Mouse (Mus musculus) c-Kit-positive CD71-positive TER-119-negative erythroid progenitor cells, embryonic 14.5 days (primary cell): ENCODE data around the gene Gfra1.

Experiments
- DNase-seq: peaks from one replicate; pipeline ENCODE4 v3.0.0-alpha.2; 2013; ENCODE audit warnings: low read depth

Gene Gfra1

GRCm38 (mm10) chr19:58391796-58392195 is 63.9 kb downstream of the Gfra1 start:
- no peak for DNase-seq

GRCm38 (mm10) chr19:58389466-58389865 is 66.2 kb downstream of the Gfra1 start:
- DNase-seq, result no peak

GRCm38 (mm10) chr19:58388851-58389447 is 66.8 kb downstream of the Gfra1 start:
- no peak for DNase-seq

GRCm38 (mm10) chr19:58383273-58383672 is 72.4 kb downstream of the Gfra1 start:
- DNase-seq, result no peak

- no peak for DNase-seq
These were observed 73.2 kb downstream of the Gfra1 start for GRCm38 (mm10) chr19:58382535-58382934.

- no peak for DNase-seq
These were observed 77.7 kb downstream of the Gfra1 start for GRCm38 (mm10) chr19:58377969-58378368.

- no peak for DNase-seq
These were observed 79.0 kb downstream of the Gfra1 start for GRCm38 (mm10) chr19:58376675-58377102.

- no peak for DNase-seq
These were observed 81.1 kb downstream of the Gfra1 start for GRCm38 (mm10) chr19:58374648-58375047.

GRCm38 (mm10) chr19:58374155-58374554 is 81.6 kb downstream of the Gfra1 start:
- DNase-seq, result no peak

GRCm38 (mm10) chr19:58368513-58368912 is 87.2 kb downstream of the Gfra1 start:
- DNase-seq, result no peak

GRCm38 (mm10) chr19:58364688-58365087 is 91.0 kb downstream of the Gfra1 start:
- no peak for DNase-seq

- no peak for DNase-seq
These were observed 94.7 kb downstream of the Gfra1 start for GRCm38 (mm10) chr19:58360982-58361381.

- DNase-seq, result no peak
These were observed 97.6 kb downstream of the Gfra1 start for GRCm38 (mm10) chr19:58358063-58358462.

GRCm38 (mm10) chr19:58353953-58354352 is 101.8 kb downstream of the Gfra1 start:
- no peak for DNase-seq

GRCm38 (mm10) chr19:58353260-58353870 is 102.3 kb downstream of the Gfra1 start:
- DNase-seq, result no peak

GRCm38 (mm10) chr19:58349890-58350408 is 105.8 kb downstream of the Gfra1 start:
- DNase-seq, result no peak

- no peak for DNase-seq
These were observed 110.6 kb downstream of the Gfra1 start for GRCm38 (mm10) chr19:58345137-58345536.

- no peak for DNase-seq
These were observed 114.4 kb downstream of the Gfra1 start for GRCm38 (mm10) chr19:58341351-58341750.

- no peak for DNase-seq
These were observed 115.5 kb downstream of the Gfra1 start for GRCm38 (mm10) chr19:58340221-58340620.

GRCm38 (mm10) chr19:58336802-58337201 is 118.9 kb downstream of the Gfra1 start:
- DNase-seq, result no peak

- no peak for DNase-seq
These were observed 119.9 kb downstream of the Gfra1 start for GRCm38 (mm10) chr19:58335585-58336530.

- no peak for DNase-seq
These were observed 126.4 kb downstream of the Gfra1 start for GRCm38 (mm10) chr19:58329305-58329704.

- no peak for DNase-seq
These were observed 127.7 kb downstream of the Gfra1 start for GRCm38 (mm10) chr19:58328014-58328413.
